Mouse (Mus musculus) midbrain, embryonic 16.5 days (tissue): Measurements from ENCODE around the gene Cers5. TPM values are rescaled to one million over a fixed set of nuclear protein-coding genes. Genes with fewer than 3 reads are reported as not detected.

ENCODE experiments used
- ATAC-seq: fragments of 200-750 bp; cut with Nextera tagmentation; 2 replicates; pipeline ENCODE4 v1.8.0; 2017; ENCODE audit warnings: moderate TSS enrichment
- H3K27ac ChIP-seq: fragments of 300-500 bp; sonication (generic); 2 replicates; pipeline ENCODE4 v1.5.1; 2014; ENCODE audit warnings: mild to moderate bottlenecking, low read length, mixed read lengths
- H3K27me3 ChIP-seq: fragments of 300-500 bp; sonication (generic); 2 replicates; pipeline ENCODE4 v1.6.1; 2014; ENCODE audit warnings: low read depth, low read length, mixed read lengths; ENCODE audit not compliant: control insufficient read depth, insufficient read depth
- H3K36me3 ChIP-seq: fragments of 300-500 bp; sonication (generic); 2 replicates; pipeline ENCODE4 v1.6.1; 2014; ENCODE audit warnings: mild to moderate bottlenecking, low read length, moderate library complexity, mixed read lengths; ENCODE audit not compliant: control insufficient read depth, insufficient read depth
- H3K4me1 ChIP-seq: fragments of 300-500 bp; sonication (generic); 2 replicates; pipeline ENCODE4 v1.6.1; 2014; ENCODE audit warnings: mild to moderate bottlenecking, low read length, mixed read lengths; ENCODE audit not compliant: control insufficient read depth, insufficient read depth
- H3K4me2 ChIP-seq: fragments of 300-500 bp; sonication (generic); 2 replicates; pipeline ENCODE4 v1.6.1; 2014; ENCODE audit warnings: mild to moderate bottlenecking, low read length, mixed read lengths
- H3K4me3 ChIP-seq: fragments of 300-500 bp; sonication (generic); 2 replicates; pipeline ENCODE4 v1.5.1; 2014; ENCODE audit warnings: low read depth, mild to moderate bottlenecking, low read length, moderate library complexity, mixed read lengths
- H3K9ac ChIP-seq: fragments of 300-500 bp; sonication (generic); 2 replicates; pipeline ENCODE4 v1.6.1; 2014; ENCODE audit warnings: low read depth, low read length, mixed read lengths
- H3K9me3 ChIP-seq: fragments of 300-500 bp; sonication (generic); replicated peaks from 2 replicates; pipeline ENCODE4 v1.6.1; 2014; ENCODE audit warnings: mild to moderate bottlenecking, low read length, mixed read lengths; ENCODE audit not compliant: control insufficient read depth, poor library complexity, severe bottlenecking
- WGBS: fragments of 180-500 bp; shearing (Covaris S2); extraction: QIAGEN DNeasy Blood & Tissue Kit; methylation state at CpG from one replicate; pipeline ENCODE4 v1.1.7; 2014; 5-methylcytosine and 5-hydroxymethylcytosine counted together
- polyA plus RNA-seq: library from polyadenylated mRNA; unstranded; fragments of >200 nt; fragmentation: Nextera tagmentation; extraction: Ambion mirVana; gene quantifications from 2 replicates; pipeline ENCODE4 v1.2.1, GENCODE M21; 2015

The Cers5 gene
- polyA plus RNA-seq, 1 experiment from 2014 or later = 79.7 TPM

- H3K9me3 ChIP-seq = no peaks in the 10 kb centered on the region
- under 1% methylated on average over 30 of the region's 41 CpGs for WGBS
- peak overlapping the region; percentile 92 for H3K9ac ChIP-seq
- ATAC-seq = peak; percentile 88
- H3K27me3 ChIP-seq = no peaks in the 10 kb centered on the region
- H3K27ac ChIP-seq = peak overlapping the region; percentile 94
- peaks cover 16% of the 10 kb centered on the region for H3K4me1 ChIP-seq
- H3K4me3 ChIP-seq = peak overlapping the region; percentile 88
- H3K36me3 ChIP-seq = no peaks in the 10 kb centered on the region
- peak overlapping the region; percentile 90 for H3K4me2 ChIP-seq
Observed at GRCm38 (mm10) chr15:99772277-99772880, 306 bp downstream of the Cers5 start.

GRCm38 (mm10) chr15:99771601-99772276 lies 946 bp downstream of the Cers5 start:
- no peaks in the 10 kb centered on the region; the same call in 1 of the 2 replicates for H3K36me3 ChIP-seq
- peak overlapping the region; percentile 90 for H3K4me2 ChIP-seq
- ATAC-seq = peak; percentile 82
- WGBS = under 1% methylated on average over 57 of the region's 59 CpGs
- no peaks in the 10 kb centered on the region for H3K9me3 ChIP-seq
- H3K4me3 ChIP-seq = peak overlapping the region; percentile 88
- no peaks in the 10 kb centered on the region for H3K27me3 ChIP-seq
- H3K9ac ChIP-seq = peak overlapping the region; percentile 92
- H3K27ac ChIP-seq = peak overlapping the region; percentile 94
- peaks cover 16% of the 10 kb centered on the region for H3K4me1 ChIP-seq

- peak overlapping the region; percentile 90 for H3K4me2 ChIP-seq
- H3K27me3 ChIP-seq = no peaks in the 10 kb centered on the region
- ATAC-seq = no peak
- 25% methylated on average over 5 of the region's 5 CpGs for WGBS
- peak overlapping the region; percentile 88 for H3K4me3 ChIP-seq
- no peaks in the 10 kb centered on the region for H3K9me3 ChIP-seq
- H3K4me1 ChIP-seq = peaks cover 16% of the 10 kb centered on the region
- no peaks in the 10 kb centered on the region; the same call in 1 of the 2 replicates for H3K36me3 ChIP-seq
- H3K27ac ChIP-seq = peak overlapping the region; percentile 94; the same call in 1 of the 2 replicates
- H3K9ac ChIP-seq = peak overlapping the region; percentile 92
Observed at GRCm38 (mm10) chr15:99771004-99771500, 1.6 kb downstream of the Cers5 start.

- no peak for ATAC-seq
- 97% methylated on average over 1 of the region's 1 CpGs for WGBS
- Histone ChIP-seq H3K9me3 (no peaks in the 10 kb centered on the region), H3K4me1 (peaks cover 16% of the 10 kb centered on the region), H3K9ac (no peak overlapping the region), H3K27ac (no peak overlapping the region), H3K36me3 (no peaks in the 10 kb centered on the region; the same call in 1 of the 2 replicates), H3K4me2 (no peak overlapping the region), H3K4me3 (no peak overlapping the region), H3K27me3 (no peaks in the 10 kb centered on the region)
Observed at GRCm38 (mm10) chr15:99768761-99769160, 3.9 kb downstream of the Cers5 start.

GRCm38 (mm10) chr15:99767467-99767866 lies 5.2 kb downstream of the Cers5 start:
- Histone ChIP-seq H3K4me1 (peaks cover 16% of the 10 kb centered on the region), H3K9me3 (no peaks in the 10 kb centered on the region), H3K27ac (no peak overlapping the region), H3K4me2 (no peak overlapping the region), H3K4me3 (no peak overlapping the region), H3K9ac (no peak overlapping the region), H3K36me3 (no peaks in the 10 kb centered on the region; the same call in 1 of the 2 replicates), H3K27me3 (no peaks in the 10 kb centered on the region)
- ATAC-seq = no peak
- 89% methylated on average over 4 of the region's 4 CpGs for WGBS

GRCm38 (mm10) chr15:99754204-99754603 lies 18.5 kb downstream of the Cers5 start:
- no peak overlapping the region for H3K4me3 ChIP-seq
- no peak for ATAC-seq
- H3K36me3 ChIP-seq = no peaks in the 10 kb centered on the region
- H3K27ac ChIP-seq = no peak overlapping the region
- no peaks in the 10 kb centered on the region for H3K27me3 ChIP-seq
- H3K9me3 ChIP-seq = no peaks in the 10 kb centered on the region
- H3K4me1 ChIP-seq = no peaks in the 10 kb centered on the region; the same call in 1 of the 2 replicates
- 89% methylated on average over 3 of the region's 3 CpGs for WGBS
- no peak overlapping the region for H3K9ac ChIP-seq
- no peak overlapping the region for H3K4me2 ChIP-seq

GRCm38 (mm10) chr15:99740229-99740628 lies 32.5 kb downstream of the Cers5 start:
- no peak overlapping the region for H3K4me3 ChIP-seq
- H3K36me3 ChIP-seq = peaks cover 28% of the 10 kb centered on the region
- H3K4me1 ChIP-seq = no peaks in the 10 kb centered on the region
- no peak overlapping the region for H3K4me2 ChIP-seq
- no peak for ATAC-seq
- H3K27ac ChIP-seq = no peak overlapping the region
- no peak overlapping the region for H3K9ac ChIP-seq
- no peaks in the 10 kb centered on the region for H3K27me3 ChIP-seq
- WGBS = 93% methylated on average over 4 of the region's 4 CpGs
- H3K9me3 ChIP-seq = no peaks in the 10 kb centered on the region

- no peak overlapping the region for H3K27ac ChIP-seq
Observed at GRCm38 (mm10) chr15:99736675-99737074, 36.0 kb downstream of the Cers5 start.

GRCm38 (mm10) chr15:99735631-99736030 lies 37.1 kb downstream of the Cers5 start:
- Histone ChIP-seq H3K27me3 (no peaks in the 10 kb centered on the region), H3K4me2 (no peak overlapping the region), H3K27ac (no peak overlapping the region), H3K9me3 (no peaks in the 10 kb centered on the region), H3K36me3 (peaks cover 28% of the 10 kb centered on the region), H3K9ac (no peak overlapping the region), H3K4me1 (no peaks in the 10 kb centered on the region), H3K4me3 (no peak overlapping the region)
- no peak for ATAC-seq
- WGBS = 96% methylated on average over 2 of the region's 2 CpGs

More at GRCm38 (mm10) chr15:99736675-99737074, 36.0 kb downstream of the Cers5 start:
- Histone ChIP-seq H3K27me3 (no peaks in the 10 kb centered on the region), H3K36me3 (peaks cover 30% of the 10 kb centered on the region), H3K9ac (no peak overlapping the region), H3K4me2 (no peak overlapping the region), H3K4me1 (no peaks in the 10 kb centered on the region), H3K4me3 (no peak overlapping the region), H3K9me3 (no peaks in the 10 kb centered on the region)
- WGBS = 94% methylated on average over 11 of the region's 11 CpGs
- ATAC-seq = no peak
